Mouse (Mus musculus): ENCODE measurements around the gene Mvd.

DNA sequence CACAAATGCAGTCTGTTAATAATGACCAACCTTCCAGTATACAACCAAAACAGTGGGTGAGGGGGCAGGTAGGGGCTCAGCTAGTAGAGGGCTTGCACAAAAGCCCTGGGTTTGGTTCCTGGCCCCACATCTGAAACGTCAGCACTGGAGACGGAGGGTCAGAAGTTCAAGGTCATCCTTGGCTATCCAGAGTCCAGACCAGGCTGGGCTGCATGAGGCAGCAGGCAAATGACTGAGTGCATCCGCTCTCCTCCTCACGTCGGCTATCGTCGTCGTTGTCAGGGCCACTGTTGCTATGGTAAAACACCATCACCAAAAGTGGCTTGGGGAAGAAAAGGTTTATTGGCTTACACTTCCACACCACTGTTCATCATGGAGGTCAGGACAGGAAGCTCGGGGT, 28.9 kb downstream of the Mvd start:
- TF ChIP-seq CTCF (IDR thresholded peaks at IDR 0.05; ENCODE audit: low read depth, low read length): no peak
- TF ChIP-seq POLR2A (IDR thresholded peaks at IDR 0.05; ENCODE audit: insufficient read depth, low read length): no peak
- TF ChIP-seq EP300 (IDR thresholded peaks at IDR 0.05; ENCODE audit: insufficient read depth, low read depth, low read length): no peak
